Mouse (Mus musculus): ENCODE results near the gene Arhgap28. TPM values are rescaled to one million over a fixed set of nuclear protein-coding genes. Genes with fewer than 3 reads are reported as not detected.

Arhgap28 gene
- polyA plus RNA-seq, 1 experiment from 2014 or later, result 5.0 TPM

GRCm38 (mm10) chr17:67976465-67976864, 27.5 kb downstream of the Arhgap28 start:
- H3K9me3 ChIP-seq (replicated peaks; ENCODE audit: control insufficient read depth, low read length, poor library complexity, severe bottlenecking), result no peaks in the 10 kb centered on the region
- no peak overlapping the region for H3K9ac ChIP-seq (ENCODE audit: low read depth, low read length)
- ATAC-seq, result no peak
- no peaks in the 10 kb centered on the region for H3K36me3 ChIP-seq (ENCODE audit: control insufficient read depth, insufficient read depth, low read length)
- no peaks in the 10 kb centered on the region for H3K4me1 ChIP-seq (ENCODE audit: control insufficient read depth, insufficient read depth, low read length)
- no peaks in the 10 kb centered on the region for H3K27me3 ChIP-seq (ENCODE audit: control insufficient read depth, insufficient read depth, low read depth, low read length)
- no peak overlapping the region for H3K27ac ChIP-seq (ENCODE audit: low read length)
- WGBS, result 14% methylated on average over 2 of the region's 2 CpGs
- no peak overlapping the region for H3K4me3 ChIP-seq (ENCODE audit: low read depth, low read length)
- H3K4me2 ChIP-seq (ENCODE audit: low read length), result no peak overlapping the region

- Histone ChIP-seq H3K36me3 (ENCODE audit: control insufficient read depth, insufficient read depth, low read length) (no peaks in the 10 kb centered on the region), H3K4me2 (ENCODE audit: low read length) (no peak overlapping the region), H3K27me3 (ENCODE audit: control insufficient read depth, insufficient read depth, low read depth, low read length) (no peaks in the 10 kb centered on the region), H3K4me1 (ENCODE audit: control insufficient read depth, insufficient read depth, low read length) (no peaks in the 10 kb centered on the region), H3K27ac (ENCODE audit: low read length) (no peak overlapping the region), H3K4me3 (ENCODE audit: low read depth, low read length) (no peak overlapping the region), H3K9ac (ENCODE audit: low read depth, low read length) (no peak overlapping the region), H3K9me3 (replicated peaks; ENCODE audit: control insufficient read depth, low read length, poor library complexity, severe bottlenecking) (no peaks in the 10 kb centered on the region)
- no peak for ATAC-seq
Measured at GRCm38 (mm10) chr17:67976027-67976426, 27.9 kb downstream of the Arhgap28 start.

- Histone ChIP-seq H3K36me3 (ENCODE audit: control insufficient read depth, insufficient read depth, low read length) (no peaks in the 10 kb centered on the region), H3K4me3 (ENCODE audit: low read depth, low read length) (no peak overlapping the region), H3K4me2 (ENCODE audit: low read length) (no peak overlapping the region), H3K9me3 (replicated peaks; ENCODE audit: control insufficient read depth, low read length, poor library complexity, severe bottlenecking) (no peaks in the 10 kb centered on the region), H3K4me1 (ENCODE audit: control insufficient read depth, insufficient read depth, low read length) (no peaks in the 10 kb centered on the region), H3K9ac (ENCODE audit: low read depth, low read length) (no peak overlapping the region), H3K27ac (ENCODE audit: low read length) (no peak overlapping the region), H3K27me3 (ENCODE audit: control insufficient read depth, insufficient read depth, low read depth, low read length) (no peaks in the 10 kb centered on the region)
- no peak for ATAC-seq
- WGBS, result 70% methylated on average over 2 of the region's 2 CpGs
Measured at GRCm38 (mm10) chr17:67974679-67975078, 29.2 kb downstream of the Arhgap28 start.

GRCm38 (mm10) chr17:67966853-67967540, 36.9 kb downstream of the Arhgap28 start:
- Histone ChIP-seq H3K4me1 (ENCODE audit: control insufficient read depth, insufficient read depth, low read length) (no peaks in the 10 kb centered on the region), H3K36me3 (ENCODE audit: control insufficient read depth, insufficient read depth, low read length) (no peaks in the 10 kb centered on the region), H3K27me3 (ENCODE audit: control insufficient read depth, insufficient read depth, low read depth, low read length) (no peaks in the 10 kb centered on the region), H3K9me3 (replicated peaks; ENCODE audit: control insufficient read depth, low read length, poor library complexity, severe bottlenecking) (no peaks in the 10 kb centered on the region), H3K27ac (ENCODE audit: low read length) (no peak overlapping the region), H3K4me2 (ENCODE audit: low read length) (no peak overlapping the region), H3K9ac (ENCODE audit: low read depth, low read length) (no peak overlapping the region), H3K4me3 (ENCODE audit: low read depth, low read length) (no peak overlapping the region)
- 75% methylated on average over 8 of the region's 8 CpGs for WGBS
- no peak for ATAC-seq

- no peak for ATAC-seq
- WGBS, result 92% methylated on average over 6 of the region's 6 CpGs
- Histone ChIP-seq H3K9ac (ENCODE audit: low read depth, low read length) (no peak overlapping the region), H3K4me1 (ENCODE audit: control insufficient read depth, insufficient read depth, low read length) (no peaks in the 10 kb centered on the region), H3K27me3 (ENCODE audit: control insufficient read depth, insufficient read depth, low read depth, low read length) (no peaks in the 10 kb centered on the region), H3K4me2 (ENCODE audit: low read length) (no peak overlapping the region), H3K4me3 (ENCODE audit: low read depth, low read length) (no peak overlapping the region), H3K36me3 (ENCODE audit: control insufficient read depth, insufficient read depth, low read length) (no peaks in the 10 kb centered on the region), H3K27ac (ENCODE audit: low read length) (no peak overlapping the region), H3K9me3 (replicated peaks; ENCODE audit: control insufficient read depth, low read length, poor library complexity, severe bottlenecking) (no peaks in the 10 kb centered on the region)
Measured at GRCm38 (mm10) chr17:67962858-67963257, 41.1 kb downstream of the Arhgap28 start.

GRCm38 (mm10) chr17:67962020-67962419, 41.9 kb downstream of the Arhgap28 start:
- ATAC-seq, result no peak
- H3K36me3 ChIP-seq (ENCODE audit: control insufficient read depth, insufficient read depth, low read length), result no peaks in the 10 kb centered on the region
- no peaks in the 10 kb centered on the region for H3K9me3 ChIP-seq (replicated peaks; ENCODE audit: control insufficient read depth, low read length, poor library complexity, severe bottlenecking)
- no peak overlapping the region for H3K4me3 ChIP-seq (ENCODE audit: low read depth, low read length)
- no peak overlapping the region for H3K4me2 ChIP-seq (ENCODE audit: low read length)
- no peaks in the 10 kb centered on the region for H3K27me3 ChIP-seq (ENCODE audit: control insufficient read depth, insufficient read depth, low read depth, low read length)
- no peak overlapping the region for H3K9ac ChIP-seq (ENCODE audit: low read depth, low read length)
- 81% methylated on average over 8 of the region's 8 CpGs for WGBS
- no peaks in the 10 kb centered on the region for H3K4me1 ChIP-seq (ENCODE audit: control insufficient read depth, insufficient read depth, low read length)
- no peak overlapping the region for H3K27ac ChIP-seq (ENCODE audit: low read length)

GRCm38 (mm10) chr17:67958909-67959308, 45.0 kb downstream of the Arhgap28 start:
- H3K4me3 ChIP-seq (ENCODE audit: low read depth, low read length), result no peak overlapping the region
- H3K36me3 ChIP-seq (ENCODE audit: control insufficient read depth, insufficient read depth, low read length), result no peaks in the 10 kb centered on the region
- 92% methylated on average over 7 of the region's 7 CpGs for WGBS
- no peak overlapping the region for H3K4me2 ChIP-seq (ENCODE audit: low read length)
- H3K4me1 ChIP-seq (ENCODE audit: control insufficient read depth, insufficient read depth, low read length), result no peaks in the 10 kb centered on the region
- H3K27ac ChIP-seq (ENCODE audit: low read length), result no peak overlapping the region
- no peaks in the 10 kb centered on the region for H3K9me3 ChIP-seq (replicated peaks; ENCODE audit: control insufficient read depth, low read length, poor library complexity, severe bottlenecking)
- no peaks in the 10 kb centered on the region for H3K27me3 ChIP-seq (ENCODE audit: control insufficient read depth, insufficient read depth, low read depth, low read length)
- ATAC-seq, result no peak
- H3K9ac ChIP-seq (ENCODE audit: low read depth, low read length), result no peak overlapping the region

- 89% methylated on average over 1 of the region's 1 CpGs for WGBS
- H3K4me3 ChIP-seq (ENCODE audit: low read depth, low read length), result no peak overlapping the region
- ATAC-seq, result no peak
- H3K27me3 ChIP-seq (ENCODE audit: control insufficient read depth, insufficient read depth, low read depth, low read length), result no peaks in the 10 kb centered on the region
- H3K36me3 ChIP-seq (ENCODE audit: control insufficient read depth, insufficient read depth, low read length), result no peaks in the 10 kb centered on the region
- no peak overlapping the region for H3K9ac ChIP-seq (ENCODE audit: low read depth, low read length)
- no peaks in the 10 kb centered on the region; the same call in 1 of the 2 replicates for H3K4me1 ChIP-seq (ENCODE audit: control insufficient read depth, insufficient read depth, low read length)
- H3K9me3 ChIP-seq (replicated peaks; ENCODE audit: control insufficient read depth, low read length, poor library complexity, severe bottlenecking), result no peaks in the 10 kb centered on the region
- H3K27ac ChIP-seq (ENCODE audit: low read length), result no peak overlapping the region
- no peak overlapping the region for H3K4me2 ChIP-seq (ENCODE audit: low read length)
Measured at GRCm38 (mm10) chr17:67957603-67958002, 46.3 kb downstream of the Arhgap28 start.

- Histone ChIP-seq H3K9me3 (replicated peaks; ENCODE audit: control insufficient read depth, low read length, poor library complexity, severe bottlenecking) (no peaks in the 10 kb centered on the region), H3K36me3 (ENCODE audit: control insufficient read depth, insufficient read depth, low read length) (no peaks in the 10 kb centered on the region), H3K27ac (ENCODE audit: low read length) (no peak overlapping the region), H3K4me2 (ENCODE audit: low read length) (no peak overlapping the region), H3K4me1 (ENCODE audit: control insufficient read depth, insufficient read depth, low read length) (no peaks in the 10 kb centered on the region; the same call in 1 of the 2 replicates), H3K27me3 (ENCODE audit: control insufficient read depth, insufficient read depth, low read depth, low read length) (no peaks in the 10 kb centered on the region), H3K9ac (ENCODE audit: low read depth, low read length) (no peak overlapping the region), H3K4me3 (ENCODE audit: low read depth, low read length) (no peak overlapping the region)
- no peak for ATAC-seq
- WGBS, result 30% methylated on average over 10 of the region's 10 CpGs
Measured at GRCm38 (mm10) chr17:67955876-67956690, 47.8 kb downstream of the Arhgap28 start.
